Mouse (Mus musculus) heart, postnatal 14 days (tissue): ENCODE data around the gene B4galt1. TPM values are rescaled to one million over a fixed set of nuclear protein-coding genes. Genes with fewer than 3 reads are reported as not detected.

Experiments
- DNase-seq, 2 experiments: peaks; one replicate each; pipeline ENCODE4 v3.0.0; 2021 to 2022
- intact Hi-C: fragments of 180-260 bp; cut with DNase I; formaldehyde crosslinking; loops from one replicate; pipeline ENCODE4 v1.15.1; 2025
- long read RNA-seq, 2 experiments: library from polyadenylated mRNA; stranded (forward); transcript quantifications; one replicate each; pipeline ENCODE4 v2.0.0; 2021
- total RNA-seq, 2 experiments: library from RNA; stranded (reverse); gene quantifications; 2 replicates each; pipeline ENCODE4 v1.2.3; 2021

The B4galt1 gene
- 10 to 100 TPM; 65.7 to 70.3 TPM for total RNA-seq
- long read RNA-seq, experiment 1, transcript B4galt1-201 (6 exons, 3,983 nt): major isoform, 49 of 66 reads
- long read RNA-seq, experiment 1, partial matches to known transcripts: 4 of 66 reads
- long read RNA-seq, experiment 1, other reads (novel, unspliced or antisense): 13 of 66 reads
- long read RNA-seq, experiment 2, transcript B4galt1-201 (6 exons, 3,983 nt): major isoform, 49 of 61 reads
- long read RNA-seq, experiment 2, partial matches to known transcripts: 1 of 61 reads
- long read RNA-seq, experiment 2, other reads (novel, unspliced or antisense): 11 of 61 reads

- peak; percentile 99 for DNase-seq
- intact Hi-C loops: loop anchor here (2.0 to 5.0 kb wide), 2 partner anchors 36 to 79 kb away; no protein-coding TSS in a partner anchor
Observed at GRCm38 (mm10) chr4:40853565-40854386, at the start of gene B4galt1. Gene B4galt1 (minus strand): TSS chr4:40854005.

GRCm38 (mm10) chr4:40900612-40901011 lies 46.8 kb upstream of the B4galt1 start:
- no peak for DNase-seq
- intact Hi-C loops: loop anchor here (2.0 kb wide), 1 partner anchor 44 kb away; no protein-coding TSS in a partner anchor

GRCm38 (mm10) chr4:40900071-40900470 lies 46.3 kb upstream of the B4galt1 start:
- intact Hi-C loops: loop anchor here (2.0 kb wide), 1 partner anchor 43 kb away; no protein-coding TSS in a partner anchor
- no peak for DNase-seq

- no peak for DNase-seq
- intact Hi-C loops: no loop called here
Observed at GRCm38 (mm10) chr4:40899264-40899663, 45.5 kb upstream of the B4galt1 start.

- no peak for DNase-seq
- intact Hi-C loops: no loop called here
Observed at GRCm38 (mm10) chr4:40898476-40899044, 44.8 kb upstream of the B4galt1 start.

GRCm38 (mm10) chr4:40895646-40896045 lies 41.8 kb upstream of the B4galt1 start:
- DNase-seq: no peak
- intact Hi-C loops: no loop called here

- intact Hi-C loops: no loop called here
- no peak for DNase-seq
Observed at GRCm38 (mm10) chr4:40895118-40895517, 41.3 kb upstream of the B4galt1 start.

- no peak for DNase-seq
- intact Hi-C loops: no loop called here
Observed at GRCm38 (mm10) chr4:40891206-40891605, 37.4 kb upstream of the B4galt1 start.

GRCm38 (mm10) chr4:40889983-40890382 lies 36.2 kb upstream of the B4galt1 start:
- intact Hi-C loops: no loop called here
- no peak for DNase-seq

- DNase-seq: peak in 1 of 2 experiments; percentile 32
Observed at GRCm38 (mm10) chr4:40889252-40889651, 35.4 kb upstream of the B4galt1 start.

GRCm38 (mm10) chr4:40888839-40889238 lies 35.0 kb upstream of the B4galt1 start:
- intact Hi-C loops: no loop called here
- no peak for DNase-seq

More at GRCm38 (mm10) chr4:40889252-40889651, 35.4 kb upstream of the B4galt1 start:
- intact Hi-C loops: no loop called here

GRCm38 (mm10) chr4:40885883-40886282 lies 32.1 kb upstream of the B4galt1 start:
- DNase-seq: no peak
- intact Hi-C loops: no loop called here

- intact Hi-C loops: no loop called here
- no peak for DNase-seq
Observed at GRCm38 (mm10) chr4:40885166-40885525, 31.3 kb upstream of the B4galt1 start.

- intact Hi-C loops: no loop called here
- no peak for DNase-seq
Observed at GRCm38 (mm10) chr4:40884282-40885165, 30.7 kb upstream of the B4galt1 start.

- intact Hi-C loops: no loop called here
Observed at GRCm38 (mm10) chr4:40883200-40883599, 29.4 kb upstream of the B4galt1 start.

GRCm38 (mm10) chr4:40877528-40877927 lies 23.7 kb upstream of the B4galt1 start:
- intact Hi-C loops: no loop called here
- DNase-seq: no peak

More at GRCm38 (mm10) chr4:40883200-40883599, 29.4 kb upstream of the B4galt1 start:
- no peak for DNase-seq

- peak; percentile 68 to 76 for DNase-seq
- intact Hi-C loops: no loop called here
Observed at GRCm38 (mm10) chr4:40876814-40877371, 23.1 kb upstream of the B4galt1 start.

GRCm38 (mm10) chr4:40875842-40876241 lies 22.0 kb upstream of the B4galt1 start:
- intact Hi-C loops: no loop called here
- DNase-seq: no peak

- intact Hi-C loops: no loop called here
- no peak for DNase-seq
Observed at GRCm38 (mm10) chr4:40874794-40875552, 21.2 kb upstream of the B4galt1 start.
